Mouse (Mus musculus): Measurements from ENCODE around the gene 9130019O22Rik.
"Not testable (repeated sequence)": the region's sequence is repeated elsewhere in the genome, so short reads cannot be mapped to it uniquely, and the experiment has no call there.

9130019O22Rik gene

GRCm38 (mm10) chr7:127386641-127387392 is at the start of gene 9130019O22Rik:
Gene 9130019O22Rik (minus strand): TSS chr7:127387166.
- peak; percentile 93 for DNase-seq

GRCm38 (mm10) chr7:127435206-127435605 is 48.2 kb upstream of the 9130019O22Rik start:
- no peak for DNase-seq

DNA sequence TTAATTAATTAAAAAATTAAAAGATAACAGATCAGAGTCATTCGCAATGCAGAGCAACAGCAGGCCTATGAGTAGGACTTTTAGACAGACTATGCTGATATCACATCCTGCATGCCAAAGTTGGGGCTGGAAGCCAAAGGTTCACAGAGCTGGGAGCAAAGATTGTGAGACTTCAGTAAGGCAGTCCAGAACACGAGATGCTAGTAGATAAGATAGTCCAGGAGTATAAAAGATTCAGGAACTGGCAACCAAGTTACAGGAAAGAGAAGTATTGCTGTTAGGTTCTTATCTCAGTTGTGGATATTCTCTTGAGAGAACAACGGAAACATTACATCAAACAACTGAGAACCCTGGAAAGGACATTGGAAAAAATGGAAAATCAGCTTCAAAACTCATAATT is 39.4 kb upstream of the 9130019O22Rik start:
- no peak for DNase-seq

GRCm38 (mm10) chr7:127425911-127426310 is 38.9 kb upstream of the 9130019O22Rik start:
- no peak for DNase-seq

DNA sequence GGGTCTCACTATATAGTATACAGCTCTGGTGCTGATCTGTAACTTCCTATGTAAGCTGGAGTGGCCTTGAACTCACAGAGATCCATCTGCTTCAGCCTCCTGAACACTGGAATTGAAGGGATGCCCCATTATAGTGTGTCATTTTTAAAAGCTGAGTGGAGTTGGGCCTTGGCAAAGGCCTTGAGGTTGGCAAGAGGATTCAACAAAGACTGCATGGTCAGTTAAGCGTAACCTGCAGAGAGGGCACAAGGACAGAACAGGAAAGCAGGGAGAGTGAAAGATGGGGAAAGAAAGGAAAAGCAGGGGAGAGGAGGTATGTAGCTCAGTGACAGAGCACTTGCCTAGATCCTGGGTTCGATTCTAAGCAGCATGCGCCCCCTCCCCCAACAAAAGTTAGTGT is 38.3 kb upstream of the 9130019O22Rik start:
- no peak for DNase-seq

DNA sequence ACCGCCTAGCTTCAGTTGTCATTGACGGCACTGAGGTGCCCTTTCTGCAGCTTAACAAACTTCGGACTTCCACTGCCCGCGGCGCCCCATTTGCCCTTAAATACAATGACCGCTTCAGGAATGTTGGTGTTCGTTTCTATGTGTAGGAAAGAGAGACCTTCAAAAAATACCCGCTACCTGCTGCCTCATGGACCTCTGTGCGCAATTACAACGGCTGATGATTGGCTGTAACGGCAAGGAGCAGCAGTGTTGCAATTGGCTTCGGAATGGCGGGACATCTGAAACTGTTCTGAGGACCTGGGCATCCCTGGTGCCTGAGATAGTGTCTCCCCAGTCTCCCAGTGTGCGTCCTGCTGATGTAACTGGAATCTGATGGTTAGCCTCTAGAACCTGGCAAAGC is 35.3 kb upstream of the 9130019O22Rik start:
- no peak for DNase-seq

- peak; percentile 99 for DNase-seq
Measured at GRCm38 (mm10) chr7:127421388-127422191, 34.6 kb upstream of the 9130019O22Rik start, which contains the start of gene Zfp688. Gene Zfp688 (minus strand): TSS chr7:127422068.

GRCm38 (mm10) chr7:127411418-127411817 is 24.5 kb upstream of the 9130019O22Rik start:
- no peak for DNase-seq

- peak; percentile 92 for DNase-seq
Measured at GRCm38 (mm10) chr7:127406002-127406987, 19.3 kb upstream of the 9130019O22Rik start, which contains the start of gene Zfp764. Gene Zfp764 (minus strand): TSS chr7:127406822.

- not testable (repeated sequence) for DNase-seq
Measured at GRCm38 (mm10) chr7:127404101-127404500, 17.1 kb upstream of the 9130019O22Rik start.

DNA sequence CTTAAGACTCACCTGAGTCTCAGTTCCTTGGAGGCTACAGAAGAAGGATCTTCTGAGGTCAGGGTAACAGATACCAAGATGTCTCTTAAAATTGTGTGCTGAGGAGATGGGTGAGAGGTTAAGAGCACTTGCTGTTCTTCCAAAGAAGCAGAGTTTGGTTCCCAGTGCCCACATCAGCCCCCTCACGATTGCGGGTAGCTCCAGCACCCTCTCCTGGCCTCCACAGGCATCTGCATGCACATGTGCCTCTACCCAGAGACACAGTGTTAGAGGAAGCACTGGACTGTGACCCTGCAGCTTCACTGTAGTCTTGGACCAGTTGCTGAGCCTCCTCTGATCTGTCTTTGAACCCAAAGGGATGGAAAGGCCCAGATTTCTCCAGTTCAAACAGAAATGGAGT is 16.0 kb upstream of the 9130019O22Rik start:
- peak; percentile 43 for DNase-seq

DNA sequence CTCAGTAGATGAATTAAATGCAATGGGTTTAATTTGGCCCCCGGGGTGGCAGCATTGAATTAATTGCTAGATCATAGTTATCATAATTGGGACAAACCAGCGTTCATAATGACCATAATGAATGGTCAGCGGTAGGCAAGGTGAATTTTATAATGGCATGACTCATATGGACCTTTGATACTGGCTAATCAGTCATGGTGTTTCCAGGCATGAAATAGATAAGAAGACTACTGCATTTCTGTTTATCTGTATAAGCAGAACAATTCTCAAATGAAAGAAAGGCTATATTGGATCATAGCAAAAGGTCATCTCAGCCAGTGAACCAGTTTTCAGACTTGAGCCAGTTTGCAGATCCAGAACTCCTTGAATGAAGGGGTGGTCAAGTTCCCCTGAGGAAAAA is 13.4 kb upstream of the 9130019O22Rik start:
- DNase-seq = no peak

DNA sequence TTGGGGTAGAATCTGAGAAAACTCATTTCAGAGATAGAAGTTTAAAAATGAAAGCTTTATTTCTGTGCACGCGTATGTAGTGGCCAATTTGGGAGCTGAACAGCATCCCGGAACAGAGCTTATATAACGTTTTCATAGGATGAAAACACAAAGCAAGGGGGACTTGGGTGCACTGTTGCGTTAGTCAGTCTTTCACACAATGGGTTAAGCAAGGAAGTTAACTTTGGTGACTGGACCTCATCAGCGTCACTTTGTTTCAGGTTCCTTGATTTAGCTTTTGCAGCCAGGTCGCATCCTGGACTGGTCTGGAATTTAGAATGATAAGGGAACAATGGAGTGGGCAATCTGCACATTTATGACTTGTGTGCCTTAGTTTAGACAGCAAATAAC is 7.0 kb upstream of the 9130019O22Rik start:
- no peak for DNase-seq

DNA sequence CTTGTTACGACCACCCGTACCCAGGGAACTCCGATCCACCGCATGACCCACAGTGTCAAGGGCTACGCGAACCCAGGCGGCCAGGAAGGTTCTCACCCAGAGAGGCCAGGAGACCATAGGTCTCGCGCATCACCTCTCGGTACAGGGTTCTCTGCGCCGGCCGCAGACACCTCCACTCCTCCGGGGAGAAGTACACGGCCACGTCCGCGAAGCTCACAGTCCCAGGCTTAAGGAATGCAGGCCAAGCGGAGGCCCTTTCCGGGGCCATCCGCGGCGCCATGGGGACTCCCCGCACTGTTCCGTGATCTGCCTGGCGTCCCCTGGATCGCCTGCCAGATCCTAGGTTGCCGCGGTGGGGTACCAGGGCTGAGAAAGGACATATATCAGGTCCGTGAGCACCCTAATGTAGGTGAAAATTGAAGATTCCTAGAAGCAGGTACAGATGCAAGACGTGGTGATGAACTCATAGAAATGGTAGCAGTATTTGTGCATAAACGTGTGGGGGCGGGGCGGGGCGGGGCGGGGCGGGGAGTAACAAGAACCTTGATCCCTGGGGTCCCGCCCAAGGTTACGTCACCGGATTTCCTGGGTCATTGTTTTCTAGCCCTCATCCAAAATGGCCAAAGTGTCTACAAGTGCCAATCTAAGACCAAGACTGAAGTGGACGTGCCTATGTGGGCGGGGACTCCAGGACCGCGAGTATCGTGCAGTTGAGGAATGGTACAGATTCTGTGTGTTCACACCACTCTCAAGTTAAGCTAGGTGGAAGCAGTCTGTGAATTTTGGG is 6.4 kb upstream of the 9130019O22Rik start, which contains the start of gene E430018J23Rik:
Gene E430018J23Rik, minus strand, starts transcription at position 473 of the 787 bp plus-strand sequence.
- peak; percentile 94 for DNase-seq

DNA sequence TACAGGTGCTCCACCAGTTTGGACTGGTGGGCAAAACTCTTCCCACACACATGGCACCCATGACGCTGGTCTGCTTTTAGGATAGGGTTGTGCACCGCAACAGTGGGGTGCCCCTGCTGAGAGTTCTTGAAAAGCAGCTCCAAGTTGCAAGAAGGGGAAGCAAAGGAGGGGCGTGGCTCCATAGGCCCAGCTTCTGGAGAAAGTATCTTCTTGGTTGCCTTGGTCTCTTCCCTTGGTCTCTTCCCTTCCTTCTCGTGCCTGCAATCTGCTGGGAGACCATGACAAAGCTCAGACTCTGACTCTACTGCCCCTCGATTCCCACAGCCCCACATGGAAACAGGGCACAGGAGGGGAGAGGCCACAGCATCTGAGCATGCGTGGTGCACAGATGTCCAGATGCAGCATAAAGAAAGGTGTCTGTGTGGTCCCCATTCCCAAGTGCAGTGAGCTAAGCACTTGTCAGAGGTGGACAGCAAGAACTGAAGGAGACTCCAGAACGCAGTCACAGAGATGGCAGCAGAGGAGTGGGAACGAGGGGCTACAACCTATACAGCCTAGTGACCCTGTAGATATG is 5.4 kb upstream of the 9130019O22Rik start:
- no peak for DNase-seq

DNA sequence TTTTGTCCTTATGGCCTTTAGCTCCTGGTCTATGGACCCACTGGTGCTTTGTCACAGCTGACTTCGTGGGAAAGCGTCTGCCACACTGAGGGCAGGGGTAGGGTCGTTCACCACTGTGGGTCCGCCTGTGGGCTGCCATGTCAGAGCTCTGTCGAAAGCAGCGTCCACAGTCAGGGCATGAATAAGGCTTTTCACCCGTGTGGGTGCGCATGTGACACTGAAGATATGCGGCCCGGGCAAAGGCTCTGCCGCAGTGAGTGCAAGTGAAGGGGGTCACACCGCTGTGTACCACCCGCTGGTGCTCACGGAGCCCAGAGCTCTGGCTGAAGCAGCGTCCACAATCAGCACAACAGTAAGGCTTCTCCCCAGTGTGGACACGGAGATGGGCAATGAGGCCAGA is 4.6 kb upstream of the 9130019O22Rik start:
- DNase-seq = no peak

DNA sequence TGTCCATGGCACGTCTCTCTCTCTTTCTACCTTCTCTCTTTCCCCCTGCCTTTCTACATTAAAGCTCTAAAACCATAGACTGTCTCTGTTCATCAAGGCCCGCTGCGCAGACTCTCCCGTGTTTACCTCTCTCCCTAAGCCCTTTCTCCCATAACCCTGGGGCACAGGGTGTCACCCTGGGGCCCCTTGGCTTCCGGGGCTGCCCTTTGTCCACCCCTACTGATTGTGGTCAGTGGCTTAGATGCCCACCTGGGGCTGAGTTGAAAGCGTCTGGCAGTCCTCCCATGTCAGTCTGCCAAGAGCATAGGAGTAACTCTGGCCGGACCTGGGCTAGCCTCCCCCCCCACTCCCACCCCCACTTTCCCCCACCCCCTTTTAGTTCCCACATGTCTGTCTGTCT is 3.3 kb upstream of the 9130019O22Rik start:
- DNase-seq = no peak

- DNase-seq = not testable (repeated sequence)
Measured at GRCm38 (mm10) chr7:127388201-127388600, 1.2 kb upstream of the 9130019O22Rik start.

GRCm38 (mm10) chr7:127385560-127385959 is 1.4 kb downstream of the 9130019O22Rik start:
- DNase-seq = not testable (repeated sequence)

DNA sequence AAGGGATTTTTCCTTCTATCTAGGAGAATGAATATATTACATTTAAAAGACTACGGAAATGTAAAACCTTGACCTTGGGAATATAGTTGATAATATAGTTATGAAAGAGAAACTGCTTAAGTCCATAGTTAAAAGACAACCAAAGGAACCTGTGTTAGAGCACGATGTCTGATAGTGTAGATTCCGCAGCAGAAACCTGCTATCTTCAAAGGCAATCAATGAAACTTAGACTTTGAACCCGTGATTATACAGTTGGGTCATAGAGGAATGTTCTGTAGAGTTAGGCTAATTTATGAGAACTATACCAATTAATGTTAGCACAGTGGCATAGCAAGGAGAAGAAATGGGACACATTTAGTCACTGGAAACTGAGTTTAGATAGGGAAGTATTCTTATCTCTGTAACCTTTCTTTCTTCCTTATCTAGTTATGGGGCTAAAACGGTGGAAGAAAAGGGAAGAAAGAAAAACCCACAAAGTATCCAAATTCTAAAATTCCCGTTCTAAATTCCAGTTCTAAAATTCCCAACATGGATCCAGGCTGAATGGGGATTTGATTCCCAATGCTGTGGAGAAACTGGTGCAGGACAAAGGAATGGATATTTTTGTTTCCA is 8.6 kb downstream of the 9130019O22Rik start:
- DNase-seq = no peak

Data from thymus, postnatal 4 days (tissue).